Mouse (Mus musculus): ENCODE data around the gene Dao. TPM values are rescaled to one million over a fixed set of nuclear protein-coding genes. Genes with fewer than 3 reads are reported as not detected.

Gene Dao
- polyA plus RNA-seq, 1 experiment from 2014 or later, result 3.4 TPM

Other genes with a start within 250 kb of the Dao start
- gene Sart3, start 231.2 kb upstream of the Dao start, polyA plus RNA-seq (2015; fragmentation: Nextera tagmentation; extraction: Ambion mirVana), result 43.5 and 45.8 TPM in 2 replicates
- gene Iscu, start 231.0 kb upstream of the Dao start, polyA plus RNA-seq (2015; fragmentation: Nextera tagmentation; extraction: Ambion mirVana), result 111 and 112 TPM in 2 replicates
- gene Tmem119, start 203.2 kb upstream of the Dao start, polyA plus RNA-seq (2015; fragmentation: Nextera tagmentation; extraction: Ambion mirVana), result 60.6 and 64.4 TPM in 2 replicates
- 5.8 and 7.5 TPM in 2 replicates for gene Selplg, start 171.1 kb upstream of the Dao start, polyA plus RNA-seq (2015; fragmentation: Nextera tagmentation; extraction: Ambion mirVana)
- gene Coro1c, start 94.9 kb upstream of the Dao start, polyA plus RNA-seq (2015; fragmentation: Nextera tagmentation; extraction: Ambion mirVana), result 129 and 144 TPM in 2 replicates
- 13.3 and 13.7 TPM in 2 replicates for gene Ssh1, start 9.8 kb upstream of the Dao start, polyA plus RNA-seq (2015; fragmentation: Nextera tagmentation; extraction: Ambion mirVana)
- 8.3 and 11.4 TPM in 2 replicates for gene Usp30, start 61.8 kb downstream of the Dao start, polyA plus RNA-seq (2015; fragmentation: Nextera tagmentation; extraction: Ambion mirVana)
- 1.9 and 2.6 TPM in 2 replicates for gene Svop, start 87.9 kb downstream of the Dao start, polyA plus RNA-seq (2015; fragmentation: Nextera tagmentation; extraction: Ambion mirVana)
- 9.3 and 13.3 TPM in 2 replicates for gene Alkbh2, start 124.5 kb downstream of the Dao start, polyA plus RNA-seq (2015; fragmentation: Nextera tagmentation; extraction: Ambion mirVana)
- 42.9 and 46.7 TPM in 2 replicates for gene Ung, start 126.7 kb downstream of the Dao start, polyA plus RNA-seq (2015; fragmentation: Nextera tagmentation; extraction: Ambion mirVana)
- gene Acacb, start 142.8 kb downstream of the Dao start, polyA plus RNA-seq (2015; fragmentation: Nextera tagmentation; extraction: Ambion mirVana), result 2.1 and 2.2 TPM in 2 replicates

Data from stomach, embryonic 15.5 days (tissue).